Mouse (Mus musculus) cerebellum, adult 2 months (tissue): ENCODE measurements at regions not wholly inside any gene's neighbourhood (a gene's known extent, or its start where the extent isn't known, plus 50 kb on each side); places are given as distances from the start of the nearest gene placed in this dataset.

Source experiments
- DNase-seq, 2 experiments: peaks; one replicate each; pipeline ENCODE4 v3.0.0; 2021
- H3K27ac ChIP-seq: fragments of 200-500 bp; 2 replicates; pipeline ENCODE4 v1.5.1; 2012; ENCODE audit warnings: low read length, control low read depth, inconsistent platforms; ENCODE audit not compliant: insufficient read depth
- H3K27me3 ChIP-seq: fragments of 200-500 bp; 2 replicates; pipeline ENCODE4 v1.6.1; 2012; ENCODE audit warnings: inconsistent platforms, mild to moderate bottlenecking, low read length, moderate library complexity; ENCODE audit not compliant: control insufficient read depth, insufficient read depth
- H3K4me1 ChIP-seq: fragments of 200-500 bp; 2 replicates; pipeline ENCODE4 v1.6.1; 2011; ENCODE audit warnings: low read length; ENCODE audit not compliant: control insufficient read depth, insufficient read depth
- H3K4me3 ChIP-seq: fragments of 200-500 bp; replicated peaks from 2 replicates; pipeline ENCODE3; 2011; ENCODE audit warnings: mild to moderate bottlenecking, low read depth, low read length, control low read depth; ENCODE audit not compliant: insufficient read depth
- CTCF ChIP-seq: fragments of 200-500 bp; IDR thresholded peaks from 2 replicates; pipeline ENCODE4 v1.5.1; 2011; ENCODE audit warnings: low read depth, mild to moderate bottlenecking, control low read depth, low read length, moderate library complexity, borderline replicate concordance; ENCODE audit not compliant: insufficient read depth
- POLR2A ChIP-seq: fragments of 200-500 bp; IDR thresholded peaks from 2 replicates; pipeline ENCODE4 v1.6.1; 2011; ENCODE audit warnings: low read length, control low read depth, borderline replicate concordance; ENCODE audit not compliant: insufficient read depth
- WGBS: fragments of 180-500 bp; shearing (Covaris S2); methylation state at CpG from one replicate; pipeline ENCODE4 v1.1.7; 2018; 5-methylcytosine and 5-hydroxymethylcytosine counted together

- Histone ChIP-seq H3K27ac (no peak overlapping the region), H3K4me1 (no peaks in the 10 kb centered on the region), H3K4me3 (no peak overlapping the region), H3K27me3 (no peaks in the 10 kb centered on the region)
- TF ChIP-seq CTCF (no peak), POLR2A (no peak)
- no peak for DNase-seq
- WGBS = 84% methylated on average over 9 of the region's 9 CpGs
Observed at GRCm38 (mm10) chr16:93219731-93220130, 384.1 kb downstream of the Setd4 start.

DNA sequence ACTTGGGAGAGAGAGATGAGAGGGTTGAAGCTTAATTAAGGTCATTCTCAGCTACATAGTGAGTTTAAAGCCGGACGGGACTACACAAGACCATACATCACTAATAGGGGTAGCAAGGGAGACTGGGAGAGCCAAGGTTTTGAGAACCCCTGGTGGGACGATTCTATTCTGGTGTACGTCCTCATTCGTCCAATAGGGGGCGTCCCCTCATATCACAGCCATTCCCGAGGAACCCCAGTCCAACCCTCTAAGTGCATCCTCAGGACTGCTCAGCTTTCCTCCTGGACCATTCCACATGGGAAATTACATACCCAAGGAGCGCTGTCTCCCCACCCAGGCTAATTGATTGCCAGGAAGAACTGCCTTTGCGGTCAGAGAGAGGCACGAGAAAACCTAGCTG lies 385.5 kb downstream of the Setd4 start:
- no peak for TF ChIP-seq POLR2A
- TF ChIP-seq CTCF = no peak
- Histone ChIP-seq H3K4me1 (no peaks in the 10 kb centered on the region), H3K27ac (no peak overlapping the region), H3K4me3 (no peak overlapping the region), H3K27me3 (no peaks in the 10 kb centered on the region)
- 70% methylated on average over 10 of the region's 10 CpGs for WGBS
- DNase-seq = no peak

- H3K27me3 ChIP-seq = no peaks in the 10 kb centered on the region
- no peak overlapping the region for H3K27ac ChIP-seq
- DNase-seq = no peak
- 38% methylated on average over 12 of the region's 12 CpGs for WGBS
- H3K4me1 ChIP-seq = no peaks in the 10 kb centered on the region
- TF ChIP-seq POLR2A (no peak), CTCF (no peak)
- no peak overlapping the region for H3K4me3 ChIP-seq
Observed at GRCm38 (mm10) chr16:93217600-93218226, 386.1 kb downstream of the Setd4 start.

- Histone ChIP-seq H3K4me1 (no peaks in the 10 kb centered on the region), H3K4me3 (no peak overlapping the region), H3K27ac (no peak overlapping the region), H3K27me3 (no peaks in the 10 kb centered on the region)
- no peak for DNase-seq
- 96% methylated on average over 4 of the region's 4 CpGs for WGBS
- no peak for TF ChIP-seq CTCF
- no peak for TF ChIP-seq POLR2A
Observed at GRCm38 (mm10) chr16:93215630-93216029, 388.2 kb downstream of the Setd4 start.

GRCm38 (mm10) chr16:93213618-93214017 lies 387.7 kb upstream of the Runx1 start:
- Histone ChIP-seq H3K27me3 (no peaks in the 10 kb centered on the region), H3K4me1 (no peaks in the 10 kb centered on the region), H3K4me3 (no peak overlapping the region), H3K27ac (no peak overlapping the region)
- no peak for TF ChIP-seq POLR2A
- TF ChIP-seq CTCF = no peak
- no peak for DNase-seq
- WGBS = 89% methylated on average over 6 of the region's 6 CpGs

GRCm38 (mm10) chr16:93207675-93208074 lies 381.7 kb upstream of the Runx1 start:
- WGBS = 90% methylated on average over 3 of the region's 3 CpGs
- Histone ChIP-seq H3K4me3 (no peak overlapping the region), H3K27me3 (no peaks in the 10 kb centered on the region), H3K27ac (no peak overlapping the region), H3K4me1 (no peaks in the 10 kb centered on the region)
- DNase-seq = no peak
- TF ChIP-seq POLR2A (no peak), CTCF (no peak)

- Histone ChIP-seq H3K27ac (no peak overlapping the region), H3K4me1 (no peaks in the 10 kb centered on the region), H3K4me3 (no peak overlapping the region), H3K27me3 (no peaks in the 10 kb centered on the region)
- no peak for DNase-seq
- WGBS = 97% methylated on average over 5 of the region's 5 CpGs
- TF ChIP-seq POLR2A (no peak), CTCF (no peak)
Observed at GRCm38 (mm10) chr16:93207217-93207616, 381.3 kb upstream of the Runx1 start.

DNA sequence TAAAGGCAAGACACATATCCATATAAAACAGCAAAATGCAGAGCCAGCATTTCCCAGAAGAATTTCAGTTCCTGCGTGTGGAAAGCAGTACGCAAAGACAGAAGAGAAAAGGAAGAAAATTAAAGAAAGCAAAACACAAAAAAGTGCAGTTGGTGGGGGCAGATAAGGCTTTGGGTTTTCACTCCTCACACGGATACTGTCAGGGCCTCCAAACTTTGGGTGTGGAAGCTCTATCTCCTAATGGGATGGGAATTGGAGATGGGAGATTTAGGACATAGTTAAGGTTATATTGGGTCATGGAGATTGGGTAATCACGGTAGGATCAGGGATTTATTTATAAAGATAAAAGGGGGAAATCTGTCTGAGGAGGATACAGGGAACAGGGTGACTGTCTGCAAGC lies 380.4 kb upstream of the Runx1 start:
- Histone ChIP-seq H3K27me3 (no peaks in the 10 kb centered on the region), H3K4me3 (no peak overlapping the region), H3K4me1 (no peaks in the 10 kb centered on the region), H3K27ac (no peak overlapping the region)
- no peak for TF ChIP-seq POLR2A
- no peak for TF ChIP-seq CTCF
- DNase-seq = no peak
- WGBS = 95% methylated on average over 4 of the region's 4 CpGs
